Mouse (Mus musculus) liver, embryonic 11.5 days (tissue): ENCODE data around the gene Pacrg. TPM values are rescaled to one million over a fixed set of nuclear protein-coding genes. Genes with fewer than 3 reads are reported as not detected.

ENCODE experiments used
- ATAC-seq: fragments of 200-750 bp; cut with Nextera tagmentation; replicated peaks from 2 replicates; pipeline ENCODE4 v1.8.0; 2017; ENCODE audit warnings: moderate number of reproducible peaks, mild to moderate bottlenecking, moderate TSS enrichment, moderate library complexity; ENCODE audit not compliant: low FRiP score
- DNase-seq: peaks from one replicate; pipeline ENCODE4 v3.0.0-alpha.2; 2017; ENCODE audit warnings: low spot score
- H3K27ac ChIP-seq: fragments of 300-500 bp; sonication (generic); 2 replicates; pipeline ENCODE4 v1.5.1; 2014; ENCODE audit warnings: mild to moderate bottlenecking, low read depth, low read length, control low read depth
- H3K27me3 ChIP-seq: fragments of 300-500 bp; sonication (generic); replicated peaks from 2 replicates; pipeline ENCODE4 v1.6.1; 2014; ENCODE audit warnings: low read length, mixed read lengths; ENCODE audit not compliant: control insufficient read depth, insufficient read depth
- H3K36me3 ChIP-seq: fragments of 300-500 bp; sonication (generic); 2 replicates; pipeline ENCODE4 v1.6.1; 2014; ENCODE audit warnings: mild to moderate bottlenecking, low read length, moderate library complexity, mixed read lengths; ENCODE audit not compliant: control insufficient read depth, insufficient read depth
- H3K4me1 ChIP-seq: fragments of 300-500 bp; sonication (generic); replicated peaks from 2 replicates; pipeline ENCODE4 v1.6.1; 2014; ENCODE audit warnings: low read length, mixed read lengths; ENCODE audit not compliant: control insufficient read depth, insufficient read depth
- H3K4me2 ChIP-seq: fragments of 300-500 bp; sonication (generic); 2 replicates; pipeline ENCODE4 v1.6.1; 2014; ENCODE audit warnings: mild to moderate bottlenecking, control low read depth, moderate library complexity
- H3K4me3 ChIP-seq: fragments of 300-500 bp; sonication (generic); 2 replicates; pipeline ENCODE4 v1.5.1; 2014; ENCODE audit warnings: low read depth, low read length, control low read depth
- H3K9ac ChIP-seq: fragments of 300-500 bp; sonication (generic); 2 replicates; pipeline ENCODE4 v1.6.1; 2014; ENCODE audit warnings: low read depth, low read length, control low read depth
- H3K9me3 ChIP-seq: fragments of 300-500 bp; sonication (generic); 2 replicates; pipeline ENCODE4 v1.6.1; 2016; ENCODE audit warnings: low read length, inconsistent platforms, mixed read lengths; ENCODE audit not compliant: control insufficient read depth
- WGBS: fragments of 180-500 bp; shearing (Covaris S2); extraction: QIAGEN DNeasy Blood & Tissue Kit; methylation state at CpG from one replicate; pipeline ENCODE4 v1.1.7; 2014; 5-methylcytosine and 5-hydroxymethylcytosine counted together
- polyA plus RNA-seq: library from polyadenylated mRNA; unstranded; fragments of >200 nt; fragmentation: Nextera tagmentation; extraction: Ambion mirVana; gene quantifications from 2 replicates; pipeline ENCODE4 v1.2.1, GENCODE M21; 2014

Pacrg gene
- polyA plus RNA-seq, 1 experiment from 2014 or later, result 0.41 TPM

DNA sequence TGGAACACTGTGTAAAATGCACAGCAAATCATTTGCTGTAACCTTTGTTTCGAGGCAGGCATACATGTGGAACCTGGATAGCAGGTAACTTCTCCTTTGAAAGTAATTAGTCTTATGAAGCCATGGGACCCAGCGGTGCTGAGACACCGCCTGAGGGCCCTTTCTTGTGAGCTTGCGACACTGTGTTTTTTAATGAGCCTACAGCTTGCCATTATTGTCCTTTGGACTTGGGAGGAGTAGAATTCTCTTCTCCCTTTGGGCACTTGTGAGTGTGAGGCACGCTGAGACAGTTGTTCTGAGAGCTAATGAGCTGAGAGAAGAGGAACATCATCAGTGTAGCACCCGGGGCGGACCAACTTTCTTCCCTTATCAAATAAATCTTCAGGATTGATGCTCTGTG is 363.3 kb downstream of the Pacrg start:
- no peaks in the 10 kb centered on the region for H3K27me3 ChIP-seq
- H3K9ac ChIP-seq, result no peak overlapping the region
- no peaks in the 10 kb centered on the region for H3K9me3 ChIP-seq
- 83% methylated on average over 7 of the region's 7 CpGs for WGBS
- no peak for ATAC-seq
- H3K4me3 ChIP-seq, result no peak overlapping the region
- no peaks in the 10 kb centered on the region for H3K36me3 ChIP-seq
- no peak overlapping the region for H3K27ac ChIP-seq
- no peak overlapping the region for H3K4me2 ChIP-seq
- H3K4me1 ChIP-seq, result no peaks in the 10 kb centered on the region; the same call in 1 of the 2 replicates
- no peak for DNase-seq

DNA sequence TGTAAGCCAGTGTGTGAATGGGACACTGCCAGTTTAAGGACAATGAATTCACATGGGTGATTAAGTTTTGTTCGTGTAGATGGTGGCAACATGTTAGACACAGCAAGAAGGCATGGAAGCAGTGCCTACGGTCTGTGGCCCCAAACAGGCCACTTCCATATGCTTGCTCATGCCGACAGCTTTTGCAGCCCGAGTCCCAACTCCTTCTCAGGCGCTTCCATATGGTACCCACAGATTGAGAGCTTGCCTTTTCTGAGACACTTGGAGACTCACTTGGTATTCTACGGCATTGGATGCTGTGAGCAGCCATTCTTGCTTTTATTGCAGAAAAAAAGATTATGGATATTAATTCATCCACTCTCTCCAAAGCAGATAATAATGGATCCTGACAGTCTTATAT is 365.1 kb downstream of the Pacrg start:
- H3K27me3 ChIP-seq, result no peaks in the 10 kb centered on the region
- no peaks in the 10 kb centered on the region; the same call in 1 of the 2 replicates for H3K4me1 ChIP-seq
- DNase-seq (no peak), ATAC-seq (no peak)
- H3K4me3 ChIP-seq, result no peak overlapping the region
- 89% methylated on average over 6 of the region's 6 CpGs for WGBS
- no peak overlapping the region for H3K27ac ChIP-seq
- H3K9me3 ChIP-seq, result no peaks in the 10 kb centered on the region
- no peaks in the 10 kb centered on the region for H3K36me3 ChIP-seq
- H3K9ac ChIP-seq, result no peak overlapping the region
- no peak overlapping the region for H3K4me2 ChIP-seq

DNA sequence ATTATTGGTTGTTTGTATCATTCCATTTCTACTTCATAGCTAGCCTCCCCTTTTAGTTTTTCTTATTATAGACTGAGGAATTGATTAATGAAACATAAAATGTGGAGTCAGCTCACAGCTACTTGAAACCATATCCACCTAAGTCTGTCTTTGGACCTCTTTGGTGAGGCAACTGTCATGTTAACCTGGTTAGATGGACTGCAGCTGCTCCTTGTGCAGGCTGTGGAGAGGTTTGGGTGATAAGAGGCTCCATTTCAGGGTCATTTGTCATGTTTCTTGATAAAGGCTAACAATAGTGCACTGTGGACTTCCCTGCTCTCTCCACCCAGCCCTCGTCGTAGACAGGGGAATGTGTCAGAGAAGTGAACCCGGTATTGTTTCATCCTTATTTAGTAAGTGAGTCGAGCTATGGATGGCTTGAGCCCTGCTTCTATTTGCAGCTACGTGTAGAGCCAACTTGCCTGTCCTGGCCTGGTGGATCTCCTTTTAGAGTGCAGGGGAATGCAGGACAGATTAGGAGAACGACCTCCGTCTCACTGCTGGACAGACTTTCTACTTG is 366.2 kb downstream of the Pacrg start:
- H3K4me1 ChIP-seq, result no peaks in the 10 kb centered on the region; the same call in 1 of the 2 replicates
- 29% methylated on average over 7 of the region's 7 CpGs for WGBS
- no peak overlapping the region for H3K4me2 ChIP-seq
- H3K9ac ChIP-seq, result no peak overlapping the region
- H3K4me3 ChIP-seq, result no peak overlapping the region
- DNase-seq (no peak), ATAC-seq (no peak)
- no peaks in the 10 kb centered on the region for H3K27me3 ChIP-seq
- no peak overlapping the region for H3K27ac ChIP-seq
- no peaks in the 10 kb centered on the region for H3K9me3 ChIP-seq
- H3K36me3 ChIP-seq, result no peaks in the 10 kb centered on the region

DNA sequence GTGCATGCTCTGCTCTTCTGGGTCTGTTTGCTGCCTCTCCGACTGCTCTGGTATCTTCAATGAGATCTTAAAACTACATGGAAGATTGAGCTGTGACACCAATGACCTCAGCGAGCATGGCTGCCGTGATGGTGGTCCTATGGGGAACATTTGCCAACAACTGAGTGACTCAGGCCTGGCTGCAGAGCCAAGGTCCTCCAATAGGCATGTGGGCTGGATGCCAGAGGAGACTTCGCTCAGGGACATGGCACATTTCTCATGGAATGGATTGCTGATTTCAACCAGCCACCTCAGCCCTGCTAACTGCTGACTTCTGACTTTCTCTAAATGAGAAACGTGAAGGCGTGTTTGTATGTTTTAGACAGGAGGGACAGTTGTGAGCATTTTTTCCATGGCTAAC is 366.9 kb downstream of the Pacrg start:
- Histone ChIP-seq H3K27ac (no peak overlapping the region), H3K27me3 (no peaks in the 10 kb centered on the region), H3K9me3 (no peaks in the 10 kb centered on the region), H3K9ac (no peak overlapping the region), H3K4me3 (no peak overlapping the region), H3K36me3 (no peaks in the 10 kb centered on the region), H3K4me2 (no peak overlapping the region), H3K4me1 (no peaks in the 10 kb centered on the region; the same call in 1 of the 2 replicates)
- ATAC-seq (no peak), DNase-seq (no peak)
- 74% methylated on average over 6 of the region's 6 CpGs for WGBS

DNA sequence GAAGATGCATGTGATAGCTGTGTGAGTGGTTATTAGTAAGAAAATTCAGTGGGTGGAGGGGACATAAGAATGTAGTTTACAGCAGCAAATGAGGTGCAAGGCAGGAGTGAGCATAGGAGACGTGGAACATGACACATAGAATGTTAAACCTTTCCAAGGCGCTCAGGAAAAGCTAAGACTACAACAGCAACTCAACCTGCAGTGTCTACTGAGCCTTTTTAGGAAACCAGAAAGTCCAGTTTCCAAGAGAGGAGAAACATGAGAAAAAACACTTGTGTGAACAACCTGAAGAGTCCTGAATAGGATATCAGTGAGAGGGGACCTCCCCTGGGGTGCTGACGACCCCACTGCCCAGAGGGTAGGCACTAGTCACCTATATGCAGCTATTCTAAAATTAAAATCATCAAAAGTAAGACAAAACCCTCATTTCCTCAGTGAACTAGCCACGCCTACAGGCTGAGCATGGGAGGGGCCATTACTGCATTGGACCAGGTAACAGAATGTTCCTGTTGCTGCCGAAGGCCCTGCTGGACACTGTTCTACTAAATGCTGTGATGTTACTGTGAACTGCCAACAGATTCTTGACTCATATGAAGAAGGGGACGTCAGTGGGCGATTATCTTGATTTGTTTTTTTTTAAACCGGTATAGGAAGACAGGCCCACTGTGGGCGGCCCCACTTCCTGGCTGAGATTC is 370.1 kb downstream of the Pacrg start:
- Histone ChIP-seq H3K9me3 (no peaks in the 10 kb centered on the region), H3K27ac (no peak overlapping the region), H3K36me3 (no peaks in the 10 kb centered on the region), H3K4me1 (no peaks in the 10 kb centered on the region; the same call in 1 of the 2 replicates), H3K27me3 (no peaks in the 10 kb centered on the region), H3K9ac (no peak overlapping the region), H3K4me3 (no peak overlapping the region), H3K4me2 (no peak overlapping the region)
- ATAC-seq (no peak), DNase-seq (no peak)
- WGBS, result 79% methylated on average over 9 of the region's 9 CpGs

DNA sequence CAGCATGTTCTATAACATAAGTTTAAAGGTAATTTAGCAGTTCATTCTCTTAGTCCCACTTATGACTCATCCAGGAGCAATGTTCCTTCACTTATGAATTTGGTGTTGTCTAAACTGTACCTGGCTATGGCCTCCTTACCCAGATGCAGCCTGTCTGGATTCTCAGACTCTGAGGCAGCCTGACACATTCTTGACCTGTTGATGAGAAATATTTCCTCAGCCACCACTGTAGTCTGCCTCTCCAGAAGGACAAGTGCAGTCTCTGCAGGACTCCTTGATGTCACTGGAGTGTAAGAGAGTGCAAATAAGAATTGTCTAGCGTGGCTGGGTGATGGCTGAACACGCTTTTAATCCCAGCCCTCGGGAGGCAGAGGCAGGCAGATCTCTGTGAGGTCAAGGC is 373.0 kb downstream of the Pacrg start:
- H3K4me1 ChIP-seq, result no peaks in the 10 kb centered on the region
- no peak overlapping the region for H3K4me2 ChIP-seq
- no peaks in the 10 kb centered on the region for H3K9me3 ChIP-seq
- H3K36me3 ChIP-seq, result no peaks in the 10 kb centered on the region
- DNase-seq (no peak), ATAC-seq (no peak)
- no peak overlapping the region for H3K9ac ChIP-seq
- WGBS, result 80% methylated on average over 3 of the region's 3 CpGs
- no peak overlapping the region for H3K4me3 ChIP-seq
- no peak overlapping the region for H3K27ac ChIP-seq
- H3K27me3 ChIP-seq, result no peaks in the 10 kb centered on the region

DNA sequence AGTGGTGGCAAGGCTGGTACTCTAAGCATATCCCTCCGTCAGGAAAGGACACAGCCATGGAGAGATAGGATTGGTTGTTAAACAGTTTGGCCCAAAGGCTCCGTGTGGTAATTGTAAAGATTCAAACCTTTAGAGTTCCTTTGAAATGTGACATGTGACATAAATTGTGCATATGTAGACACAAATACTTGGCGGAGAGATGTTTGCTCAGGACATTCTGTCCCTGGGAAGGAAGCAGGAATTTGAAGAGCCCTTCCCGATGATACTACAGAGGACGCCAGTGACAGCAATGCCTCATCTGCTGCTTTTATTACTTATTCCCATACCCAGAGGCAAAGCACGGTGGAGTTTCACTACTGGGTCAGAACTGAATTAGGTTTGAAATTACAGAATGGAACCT is 374.6 kb downstream of the Pacrg start:
- no peak overlapping the region for H3K4me2 ChIP-seq
- no peaks in the 10 kb centered on the region for H3K36me3 ChIP-seq
- ATAC-seq (no peak), DNase-seq (no peak)
- no peaks in the 10 kb centered on the region for H3K27me3 ChIP-seq
- no peak overlapping the region for H3K9ac ChIP-seq
- no peak overlapping the region for H3K4me3 ChIP-seq
- no peak overlapping the region for H3K27ac ChIP-seq
- WGBS, result 80% methylated on average over 6 of the region's 6 CpGs
- H3K4me1 ChIP-seq, result no peaks in the 10 kb centered on the region
- no peaks in the 10 kb centered on the region for H3K9me3 ChIP-seq

DNA sequence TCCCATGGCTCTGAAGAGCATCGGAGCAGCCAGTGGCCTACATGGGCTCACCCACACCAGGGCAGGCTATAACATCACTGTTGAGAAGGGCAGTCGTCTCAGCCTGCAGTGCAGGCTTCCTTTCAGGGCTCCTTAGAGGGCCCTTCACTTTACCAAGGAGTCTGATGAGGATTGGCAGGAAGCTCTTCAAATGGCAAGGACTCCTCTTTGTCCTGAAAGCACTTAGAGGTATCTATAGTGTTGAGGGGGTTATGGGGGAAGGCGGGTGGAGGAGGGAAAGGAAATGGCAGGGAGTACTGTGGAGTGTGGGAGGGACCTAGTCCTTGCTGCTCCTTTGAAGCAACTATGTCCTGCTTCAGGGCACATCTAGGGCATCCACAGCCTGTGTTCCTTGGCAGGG is 375.4 kb downstream of the Pacrg start:
- H3K27ac ChIP-seq, result no peak overlapping the region
- DNase-seq (no peak), ATAC-seq (no peak)
- no peaks in the 10 kb centered on the region for H3K9me3 ChIP-seq
- H3K27me3 ChIP-seq, result no peaks in the 10 kb centered on the region
- H3K9ac ChIP-seq, result no peak overlapping the region
- no peak overlapping the region for H3K4me3 ChIP-seq
- no peak overlapping the region for H3K4me2 ChIP-seq
- no peaks in the 10 kb centered on the region for H3K36me3 ChIP-seq
- WGBS, result 70% methylated on average over 3 of the region's 3 CpGs
- H3K4me1 ChIP-seq, result no peaks in the 10 kb centered on the region

DNA sequence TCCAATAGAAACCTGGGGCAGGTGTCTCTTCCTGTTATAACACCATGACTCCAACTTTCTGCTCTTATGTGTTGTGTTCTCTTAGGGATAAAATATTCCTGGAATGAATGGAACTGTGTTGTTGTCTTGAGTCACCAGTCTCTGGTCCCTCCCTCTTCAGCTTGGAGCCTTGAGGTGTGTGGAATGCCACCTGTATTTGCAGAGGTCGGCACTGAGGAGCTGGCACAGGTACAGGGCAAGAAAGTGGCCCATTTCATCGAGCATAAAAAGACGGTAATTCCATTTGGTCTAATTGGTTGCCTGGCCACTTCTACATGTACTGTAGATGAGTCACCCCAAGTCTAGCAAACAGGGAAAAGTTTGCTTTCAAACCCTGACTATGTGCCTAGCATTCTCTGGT is 376.5 kb downstream of the Pacrg start:
- H3K36me3 ChIP-seq, result no peaks in the 10 kb centered on the region
- H3K4me1 ChIP-seq, result no peaks in the 10 kb centered on the region
- no peaks in the 10 kb centered on the region for H3K9me3 ChIP-seq
- no peak overlapping the region for H3K4me2 ChIP-seq
- H3K27ac ChIP-seq, result no peak overlapping the region
- WGBS, result 82% methylated on average over 3 of the region's 3 CpGs
- ATAC-seq, result no peak
- DNase-seq, result no peak
- no peak overlapping the region for H3K9ac ChIP-seq
- H3K27me3 ChIP-seq, result no peaks in the 10 kb centered on the region
- no peak overlapping the region for H3K4me3 ChIP-seq
